Mouse (Mus musculus): ENCODE data around the gene Phlda2. TPM values are rescaled to one million over a fixed set of nuclear protein-coding genes. Genes with fewer than 3 reads are reported as not detected.
A peak's percentile ranks its signal among the peaks of the same experiment; 100 is the strongest.

Gene Phlda2
- polyA plus RNA-seq, 1 experiment from 2014 or later: 23.9 TPM

GRCm38 (mm10) chr7:143480498-143480897 is 22.5 kb downstream of the Phlda2 start:
- peak; percentile 76 for TF ChIP-seq CTCF (IDR thresholded peaks at IDR 0.05; ENCODE audit: low read depth)
- Histone ChIP-seq H3K27ac (no peak overlapping the region), H3K27me3 (ENCODE audit: insufficient read depth, low read length) (no peaks in the 10 kb centered on the region), H3K9me3 (replicated peaks; ENCODE audit: low read length) (no peaks in the 10 kb centered on the region), H3K4me1 (replicated peaks; ENCODE audit: insufficient read depth, low read length) (no peaks in the 10 kb centered on the region), H3K4me2 (ENCODE audit: low read length) (no peak overlapping the region), H3K36me3 (ENCODE audit: insufficient read depth, low read length) (no peaks in the 10 kb centered on the region), H3K9ac (ENCODE audit: low read depth, low read length) (no peak overlapping the region), H3K4me3 (replicated peaks; ENCODE audit: low read depth, low read length) (no peak overlapping the region)
- 26% methylated on average over 13 of the region's 13 CpGs for WGBS
- DNase-seq (ENCODE audit: low spot score): peak; percentile 67
- no peak for ATAC-seq (replicated peaks; ENCODE audit: low FRiP score, low read depth)

GRCm38 (mm10) chr7:143477800-143478199 is 25.1 kb downstream of the Phlda2 start:
- ATAC-seq (replicated peaks; ENCODE audit: low FRiP score, low read depth) (no peak), DNase-seq (ENCODE audit: low spot score) (no peak)
- no peaks in the 10 kb centered on the region for H3K4me1 ChIP-seq (replicated peaks; ENCODE audit: insufficient read depth, low read length)
- WGBS: 87% methylated on average over 5 of the region's 5 CpGs
- no peak overlapping the region for H3K4me2 ChIP-seq (ENCODE audit: low read length)
- H3K27ac ChIP-seq: no peak overlapping the region
- TF ChIP-seq CTCF (IDR thresholded peaks at IDR 0.05; ENCODE audit: low read depth): no peak
- no peaks in the 10 kb centered on the region for H3K36me3 ChIP-seq (ENCODE audit: insufficient read depth, low read length)
- H3K9me3 ChIP-seq (replicated peaks; ENCODE audit: low read length): no peaks in the 10 kb centered on the region
- no peak overlapping the region for H3K9ac ChIP-seq (ENCODE audit: low read depth, low read length)
- no peaks in the 10 kb centered on the region for H3K27me3 ChIP-seq (ENCODE audit: insufficient read depth, low read length)
- no peak overlapping the region for H3K4me3 ChIP-seq (replicated peaks; ENCODE audit: low read depth, low read length)

- Histone ChIP-seq H3K9ac (ENCODE audit: low read depth, low read length) (no peak overlapping the region), H3K27me3 (ENCODE audit: insufficient read depth, low read length) (no peaks in the 10 kb centered on the region), H3K27ac (no peak overlapping the region), H3K4me2 (ENCODE audit: low read length) (no peak overlapping the region), H3K4me3 (replicated peaks; ENCODE audit: low read depth, low read length) (no peak overlapping the region), H3K4me1 (replicated peaks; ENCODE audit: insufficient read depth, low read length) (no peaks in the 10 kb centered on the region), H3K36me3 (ENCODE audit: insufficient read depth, low read length) (no peaks in the 10 kb centered on the region), H3K9me3 (replicated peaks; ENCODE audit: low read length) (no peaks in the 10 kb centered on the region)
- ATAC-seq (replicated peaks; ENCODE audit: low FRiP score, low read depth) (no peak), DNase-seq (ENCODE audit: low spot score) (no peak)
- 85% methylated on average over 3 of the region's 3 CpGs for WGBS
- peak; percentile 42; the same call in 1 of the 2 replicates for TF ChIP-seq CTCF (IDR thresholded peaks at IDR 0.05; ENCODE audit: low read depth)
Observed at GRCm38 (mm10) chr7:143476702-143477335, 26.1 kb downstream of the Phlda2 start.

GRCm38 (mm10) chr7:143475876-143476275 is 27.1 kb downstream of the Phlda2 start:
- DNase-seq (ENCODE audit: low spot score): no peak
- no peaks in the 10 kb centered on the region for H3K4me1 ChIP-seq (replicated peaks; ENCODE audit: insufficient read depth, low read length)
- no peaks in the 10 kb centered on the region for H3K9me3 ChIP-seq (replicated peaks; ENCODE audit: low read length)
- H3K27ac ChIP-seq: peak overlapping the region; percentile 50; the same call in 1 of the 2 replicates
- H3K9ac ChIP-seq (ENCODE audit: low read depth, low read length): no peak overlapping the region
- no peak overlapping the region for H3K4me3 ChIP-seq (replicated peaks; ENCODE audit: low read depth, low read length)
- peak; percentile 72 for ATAC-seq (replicated peaks; ENCODE audit: low FRiP score, low read depth)
- H3K36me3 ChIP-seq (ENCODE audit: insufficient read depth, low read length): no peaks in the 10 kb centered on the region
- no peaks in the 10 kb centered on the region for H3K27me3 ChIP-seq (ENCODE audit: insufficient read depth, low read length)
- 57% methylated on average over 11 of the region's 11 CpGs for WGBS
- no peak for TF ChIP-seq CTCF (IDR thresholded peaks at IDR 0.05; ENCODE audit: low read depth)
- no peak overlapping the region for H3K4me2 ChIP-seq (ENCODE audit: low read length)

- WGBS: 37% methylated on average over 10 of the region's 10 CpGs
- DNase-seq (ENCODE audit: low spot score): no peak
Observed at GRCm38 (mm10) chr7:143474811-143475210, 28.1 kb downstream of the Phlda2 start.

GRCm38 (mm10) chr7:143473347-143474101 is 29.4 kb downstream of the Phlda2 start, which contains the start of gene Slc22a18:
TSS of gene Slc22a18 (plus strand) at chr7:143473736.
- DNase-seq (ENCODE audit: low spot score) (peak; percentile 63), ATAC-seq (replicated peaks; ENCODE audit: low FRiP score, low read depth) (peak; percentile 33; the same call in 1 of the 2 replicates)
- Histone ChIP-seq H3K9ac (ENCODE audit: low read depth, low read length) (no peak within 1 kb of the TSS; the same call in 1 of the 2 replicates), H3K27me3 (ENCODE audit: insufficient read depth, low read length) (no peaks in the 10 kb centered on the region), H3K27ac (peak within 1 kb of the TSS; percentile 20; the same call in 1 of the 2 replicates), H3K4me3 (replicated peaks; ENCODE audit: low read depth, low read length) (no peak within 1 kb of the TSS), H3K36me3 (ENCODE audit: insufficient read depth, low read length) (no peaks in the 10 kb centered on the region), H3K4me1 (replicated peaks; ENCODE audit: insufficient read depth, low read length) (no peaks in the 10 kb centered on the region), H3K4me2 (ENCODE audit: low read length) (peak within 1 kb of the TSS; percentile 24; the same call in 1 of the 2 replicates), H3K9me3 (replicated peaks; ENCODE audit: low read length) (no peaks in the 10 kb centered on the region)
- 25% methylated on average over 4 of the region's 4 CpGs for WGBS
- no peak for TF ChIP-seq CTCF (IDR thresholded peaks at IDR 0.05; ENCODE audit: low read depth)

More at GRCm38 (mm10) chr7:143474811-143475210, 28.1 kb downstream of the Phlda2 start:
- no peaks in the 10 kb centered on the region for H3K27me3 ChIP-seq (ENCODE audit: insufficient read depth, low read length)
- no peak overlapping the region for H3K9ac ChIP-seq (ENCODE audit: low read depth, low read length)
- no peaks in the 10 kb centered on the region for H3K9me3 ChIP-seq (replicated peaks; ENCODE audit: low read length)
- H3K4me2 ChIP-seq (ENCODE audit: low read length): no peak overlapping the region
- TF ChIP-seq CTCF (IDR thresholded peaks at IDR 0.05; ENCODE audit: low read depth): no peak
- no peak overlapping the region for H3K27ac ChIP-seq
- no peaks in the 10 kb centered on the region for H3K4me1 ChIP-seq (replicated peaks; ENCODE audit: insufficient read depth, low read length)
- peak; percentile 48 for ATAC-seq (replicated peaks; ENCODE audit: low FRiP score, low read depth)
- no peaks in the 10 kb centered on the region for H3K36me3 ChIP-seq (ENCODE audit: insufficient read depth, low read length)
- no peak overlapping the region for H3K4me3 ChIP-seq (replicated peaks; ENCODE audit: low read depth, low read length)
